Mouse (Mus musculus): ENCODE measurements at regions not wholly inside any gene's neighbourhood (a gene's known extent, or its start where the extent isn't known, plus 50 kb on each side); places are given as distances from the start of the nearest gene placed in this dataset.

- H3K4me1 ChIP-seq (replicated peaks; ENCODE audit: low read depth, low read length): no peaks in the 10 kb centered on the region
- TF ChIP-seq NANOG (IDR thresholded peaks at IDR 0.05; ENCODE audit: borderline replicate concordance, low read length): no peak
- TF ChIP-seq POU5F1 (IDR thresholded peaks at IDR 0.05; ENCODE audit: borderline replicate concordance, low read length): no peak
- TF ChIP-seq CTCF (conservative IDR thresholded peaks at IDR 0.05; ENCODE audit: low read length): no peak
- H3K4me3 ChIP-seq (replicated peaks; ENCODE audit: low read length): no peak overlapping the region
- peaks cover 18% of the 10 kb centered on the region for H3K27me3 ChIP-seq (ENCODE audit: insufficient read depth, low read length)
- no peaks in the 10 kb centered on the region for H3K36me3 ChIP-seq (ENCODE audit: insufficient read depth, low read length)
- H3K9me3 ChIP-seq (ENCODE audit: low read length): no peaks in the 10 kb centered on the region
Measured at GRCm38 (mm10) chr2:173427888-173428450, 94.4 kb upstream of the 1700021F07Rik start.

- Histone ChIP-seq H3K9me3 (ENCODE audit: low read length) (no peaks in the 10 kb centered on the region), H3K4me3 (replicated peaks; ENCODE audit: low read length) (no peak overlapping the region), H3K27me3 (ENCODE audit: insufficient read depth, low read length) (peaks cover 20% of the 10 kb centered on the region), H3K36me3 (ENCODE audit: insufficient read depth, low read length) (no peaks in the 10 kb centered on the region), H3K4me1 (replicated peaks; ENCODE audit: low read depth, low read length) (no peaks in the 10 kb centered on the region)
- TF ChIP-seq POU5F1 (IDR thresholded peaks at IDR 0.05; ENCODE audit: borderline replicate concordance, low read length): no peak
- no peak; the same call in 1 of the 2 replicates for TF ChIP-seq CTCF (conservative IDR thresholded peaks at IDR 0.05; ENCODE audit: low read length)
- TF ChIP-seq NANOG (IDR thresholded peaks at IDR 0.05; ENCODE audit: borderline replicate concordance, low read length): no peak
Measured at GRCm38 (mm10) chr2:173431841-173432240, 90.5 kb upstream of the 1700021F07Rik start.

- Histone ChIP-seq H3K27me3 (ENCODE audit: insufficient read depth, low read length) (peaks cover 20% of the 10 kb centered on the region), H3K4me3 (replicated peaks; ENCODE audit: low read length) (no peak overlapping the region), H3K9me3 (ENCODE audit: low read length) (no peaks in the 10 kb centered on the region), H3K36me3 (ENCODE audit: insufficient read depth, low read length) (no peaks in the 10 kb centered on the region), H3K4me1 (replicated peaks; ENCODE audit: low read depth, low read length) (no peaks in the 10 kb centered on the region)
- TF ChIP-seq CTCF (conservative IDR thresholded peaks at IDR 0.05; ENCODE audit: low read length) (no peak; the same call in 1 of the 2 replicates), NANOG (IDR thresholded peaks at IDR 0.05; ENCODE audit: borderline replicate concordance, low read length) (no peak), POU5F1 (IDR thresholded peaks at IDR 0.05; ENCODE audit: borderline replicate concordance, low read length) (no peak)
Measured at GRCm38 (mm10) chr2:173432258-173432657, 90.1 kb upstream of the 1700021F07Rik start.

GRCm38 (mm10) chr2:173432886-173433624 lies 89.3 kb upstream of the 1700021F07Rik start:
- Histone ChIP-seq H3K9me3 (ENCODE audit: low read length) (no peaks in the 10 kb centered on the region), H3K4me1 (replicated peaks; ENCODE audit: low read depth, low read length) (no peaks in the 10 kb centered on the region)
- TF ChIP-seq NANOG (IDR thresholded peaks at IDR 0.05; ENCODE audit: borderline replicate concordance, low read length): no peak
- TF ChIP-seq CTCF (conservative IDR thresholded peaks at IDR 0.05; ENCODE audit: low read length): no peak
- TF ChIP-seq POU5F1 (IDR thresholded peaks at IDR 0.05; ENCODE audit: borderline replicate concordance, low read length): no peak

GRCm38 (mm10) chr2:173436580-173436979 lies 85.8 kb upstream of the 1700021F07Rik start:
- Histone ChIP-seq H3K27me3 (ENCODE audit: insufficient read depth, low read length) (peaks cover 10% of the 10 kb centered on the region), H3K4me1 (replicated peaks; ENCODE audit: low read depth, low read length) (no peaks in the 10 kb centered on the region), H3K9me3 (ENCODE audit: low read length) (no peaks in the 10 kb centered on the region), H3K4me3 (replicated peaks; ENCODE audit: low read length) (no peak overlapping the region), H3K36me3 (ENCODE audit: insufficient read depth, low read length) (no peaks in the 10 kb centered on the region)
- TF ChIP-seq NANOG (IDR thresholded peaks at IDR 0.05; ENCODE audit: borderline replicate concordance, low read length) (no peak), POU5F1 (IDR thresholded peaks at IDR 0.05; ENCODE audit: borderline replicate concordance, low read length) (no peak), CTCF (conservative IDR thresholded peaks at IDR 0.05; ENCODE audit: low read length) (no peak)

More at GRCm38 (mm10) chr2:173432886-173433624, 89.3 kb upstream of the 1700021F07Rik start:
- Histone ChIP-seq H3K27me3 (ENCODE audit: insufficient read depth, low read length) (peaks cover 20% of the 10 kb centered on the region), H3K4me3 (replicated peaks; ENCODE audit: low read length) (no peak overlapping the region), H3K36me3 (ENCODE audit: insufficient read depth, low read length) (no peaks in the 10 kb centered on the region)

GRCm38 (mm10) chr2:173439031-173439430 lies 83.4 kb upstream of the 1700021F07Rik start:
- Histone ChIP-seq H3K27me3 (ENCODE audit: insufficient read depth, low read length) (peaks cover 19% of the 10 kb centered on the region), H3K4me1 (replicated peaks; ENCODE audit: low read depth, low read length) (no peaks in the 10 kb centered on the region), H3K9me3 (ENCODE audit: low read length) (no peaks in the 10 kb centered on the region), H3K36me3 (ENCODE audit: insufficient read depth, low read length) (no peaks in the 10 kb centered on the region), H3K4me3 (replicated peaks; ENCODE audit: low read length) (no peak overlapping the region)
- TF ChIP-seq CTCF (conservative IDR thresholded peaks at IDR 0.05; ENCODE audit: low read length) (no peak), POU5F1 (IDR thresholded peaks at IDR 0.05; ENCODE audit: borderline replicate concordance, low read length) (no peak), NANOG (IDR thresholded peaks at IDR 0.05; ENCODE audit: borderline replicate concordance, low read length) (no peak)

- Histone ChIP-seq H3K4me3 (replicated peaks; ENCODE audit: low read length) (no peak overlapping the region), H3K36me3 (ENCODE audit: insufficient read depth, low read length) (no peaks in the 10 kb centered on the region), H3K9me3 (ENCODE audit: low read length) (no peaks in the 10 kb centered on the region), H3K27me3 (ENCODE audit: insufficient read depth, low read length) (peaks cover 19% of the 10 kb centered on the region), H3K4me1 (replicated peaks; ENCODE audit: low read depth, low read length) (no peaks in the 10 kb centered on the region)
- TF ChIP-seq CTCF (conservative IDR thresholded peaks at IDR 0.05; ENCODE audit: low read length): no peak
- TF ChIP-seq NANOG (IDR thresholded peaks at IDR 0.05; ENCODE audit: borderline replicate concordance, low read length): no peak
- TF ChIP-seq POU5F1 (IDR thresholded peaks at IDR 0.05; ENCODE audit: borderline replicate concordance, low read length): no peak
Measured at GRCm38 (mm10) chr2:173442056-173442455, 80.3 kb upstream of the 1700021F07Rik start.

GRCm38 (mm10) chr2:173443262-173443661 lies 79.1 kb upstream of the 1700021F07Rik start:
- Histone ChIP-seq H3K9me3 (ENCODE audit: low read length) (peaks cover 4% of the 10 kb centered on the region; the same call in 1 of the 2 replicates), H3K4me3 (replicated peaks; ENCODE audit: low read length) (no peak overlapping the region), H3K4me1 (replicated peaks; ENCODE audit: low read depth, low read length) (no peaks in the 10 kb centered on the region), H3K36me3 (ENCODE audit: insufficient read depth, low read length) (no peaks in the 10 kb centered on the region), H3K27me3 (ENCODE audit: insufficient read depth, low read length) (peaks cover 19% of the 10 kb centered on the region)
- no peak for TF ChIP-seq POU5F1 (IDR thresholded peaks at IDR 0.05; ENCODE audit: borderline replicate concordance, low read length)
- no peak for TF ChIP-seq CTCF (conservative IDR thresholded peaks at IDR 0.05; ENCODE audit: low read length)
- TF ChIP-seq NANOG (IDR thresholded peaks at IDR 0.05; ENCODE audit: borderline replicate concordance, low read length): no peak

All from E14TG2a.4 (cell line).